ENCODE assay signal across 20 mouse cellular contexts in the genomic region with DNA sequence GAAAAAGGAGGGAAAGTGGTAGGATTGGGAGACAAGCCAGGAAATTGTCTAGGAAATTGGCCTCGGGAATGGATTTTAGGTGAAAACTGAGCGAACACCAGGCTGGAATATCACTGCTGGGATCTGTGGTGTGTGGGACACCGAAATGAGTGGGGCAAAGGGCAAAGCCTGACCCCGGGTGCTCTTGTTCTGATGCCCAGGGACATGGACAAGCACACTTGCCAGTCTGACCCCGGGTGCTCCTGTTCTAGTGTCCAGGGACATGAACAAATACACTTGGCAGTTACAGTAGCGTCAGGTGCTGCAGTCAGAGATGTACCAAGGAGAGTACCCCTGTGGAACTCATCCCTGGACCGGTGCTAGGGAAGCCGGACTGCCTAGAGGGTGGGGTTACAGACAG.
DNase-seq lines count a peak whose midpoint lies in the region; ATAC-seq lines count a peak whose summit lies in the region.
"Had no signal": no experiment of that assay in that cellular context is flagged by ENCODE, and none has a peak within 500 bp of the region (broad histone marks: within the 10 kb centered on the region; RNA-seq: fewer than 3 reads in every experiment).

No protein-coding gene starts in this region.

- H3K9me3 ChIP-seq in kidney, embryonic 14.5 days (ENCODE audit: control insufficient read depth, low read length): no peaks in the 10 kb centered on the region
- no peaks in the 10 kb centered on the region for H3K9me3 ChIP-seq in kidney, embryonic 15.5 days (replicated peaks)
- H3K9me3 ChIP-seq: embryonic facial prominence, embryonic 10.5 days; forebrain, embryonic 13.5 days; hindbrain, embryonic 10.5 days; intestine, embryonic 15.5 days had no signal

- H3K9ac ChIP-seq in kidney, embryonic 14.5 days (ENCODE audit: low read depth, low read length): no peak overlapping the region
- H3K9ac ChIP-seq in kidney, embryonic 15.5 days: no peak overlapping the region
- H3K9ac ChIP-seq: forebrain, embryonic 13.5 days; forebrain, postnatal 0 days; hindbrain, embryonic 14.5 days; intestine, embryonic 15.5 days had no signal

- no peaks in the 10 kb centered on the region for H3K4me1 ChIP-seq in kidney, embryonic 14.5 days (ENCODE audit: control insufficient read depth, insufficient read depth, low read length)
- no peaks in the 10 kb centered on the region for H3K4me1 ChIP-seq in kidney, embryonic 15.5 days
- H3K4me1 ChIP-seq: intestine, embryonic 15.5 days had no signal

- ATAC-seq in kidney, embryonic 14.5 days (ENCODE audit: low FRiP score, low TSS enrichment): no peak
- ATAC-seq in kidney, embryonic 15.5 days (replicated peaks; ENCODE audit: low FRiP score): no peak
- ATAC-seq: forebrain, embryonic 13.5 days; forebrain, postnatal 0 days; intestine, embryonic 15.5 days; Patski had no signal

- no peak overlapping the region for H3K4me3 ChIP-seq in kidney, embryonic 14.5 days (ENCODE audit: low read length)
- no peak overlapping the region for H3K4me3 ChIP-seq in kidney, embryonic 15.5 days (replicated peaks)
- H3K4me3 ChIP-seq: embryonic facial prominence, embryonic 10.5 days; forebrain, embryonic 13.5 days; heart, adult 2 months; hindbrain, embryonic 10.5 days; intestine, embryonic 15.5 days had no signal

- H3K27me3 ChIP-seq in kidney, embryonic 14.5 days (ENCODE audit: control insufficient read depth, insufficient read depth, low read length): no peaks in the 10 kb centered on the region
- no peaks in the 10 kb centered on the region for H3K27me3 ChIP-seq in kidney, embryonic 15.5 days
- H3K27me3 ChIP-seq: CH12.LX; forebrain, embryonic 13.5 days; intestine, embryonic 15.5 days; Patski had no signal

- WGBS in kidney, embryonic 14.5 days: 92% methylated on average over 8 of the region's 8 CpGs
- 89% methylated on average over 8 of the region's 8 CpGs for WGBS in kidney, embryonic 15.5 days

- H3K36me3 ChIP-seq in kidney, embryonic 14.5 days (ENCODE audit: control insufficient read depth, insufficient read depth, low read length): no peaks in the 10 kb centered on the region
- H3K36me3 ChIP-seq in kidney, embryonic 15.5 days: no peaks in the 10 kb centered on the region
- H3K36me3 ChIP-seq: embryonic facial prominence, embryonic 10.5 days; hindbrain, embryonic 10.5 days; intestine, embryonic 15.5 days had no signal

- no peak overlapping the region for H3K27ac ChIP-seq in kidney, embryonic 14.5 days (ENCODE audit: low read depth, low read length)
- no peak overlapping the region for H3K27ac ChIP-seq in kidney, embryonic 15.5 days
- H3K27ac ChIP-seq: embryonic facial prominence, embryonic 10.5 days; forebrain, embryonic 13.5 days; heart, adult 2 months; hindbrain, embryonic 10.5 days; hindbrain, embryonic 14.5 days; intestine, embryonic 15.5 days had no signal

- H3K4me2 ChIP-seq in kidney, embryonic 14.5 days (replicated peaks; ENCODE audit: low read depth, low read length): no peak overlapping the region
- H3K4me2 ChIP-seq in kidney, embryonic 15.5 days: no peak overlapping the region
- H3K4me2 ChIP-seq: forebrain, embryonic 13.5 days; heart, embryonic 11.5 days; hindbrain, embryonic 14.5 days; intestine, embryonic 15.5 days had no signal

- peak; percentile 61 for DNase-seq in adrenal gland, postnatal 14 days
- no peak for DNase-seq in adrenal gland, adult (ENCODE audit: inconsistent age in 2 of 2, low spot score in 1 of 2)
- peak; percentile 52 for DNase-seq in kidney, adult 11 months
- peak; percentile 58 to 62 for DNase-seq in kidney, postnatal 36 days
- peak; percentile 4 to 46 for DNase-seq in adrenal gland, postnatal 36 days
- DNase-seq in urinary bladder, postnatal 25 days (ENCODE audit: low spot score): no peak
- DNase-seq: cerebellum, adult 2 months; cerebellum, postnatal 10 days; forebrain, postnatal 0 days; heart, adult 2 months had no signal

Comparison
In these comparisons a context has a peak if more than half of its experiments do, and no peak if none do; other contexts are left out.
1. DNase-seq: peak in adrenal gland, postnatal 14 days (single experiment), kidney, adult 11 months (single experiment), kidney, postnatal 36 days (2 of 2) and adrenal gland, postnatal 36 days (2 of 2); none in adrenal gland, adult (0 of 2) and urinary bladder, postnatal 25 days (single experiment).